Mouse (Mus musculus): Measurements from ENCODE around the gene Nck2. TPM values are rescaled to one million over a fixed set of nuclear protein-coding genes. Genes with fewer than 3 reads are reported as not detected.

Nck2 gene
- polyA plus RNA-seq, 1 experiment from 2014 or later: 6.0 TPM

GRCm38 (mm10) chr1:43413298-43413697, 31.1 kb upstream of the Nck2 start:
- ATAC-seq (peak; percentile 30), DNase-seq (no peak)
- Histone ChIP-seq H3K36me3 (replicated peaks; ENCODE audit: insufficient read depth, low read length) (no peaks in the 10 kb centered on the region), H3K27me3 (ENCODE audit: insufficient read depth, low read length) (no peaks in the 10 kb centered on the region), H3K27ac (ENCODE audit: low read depth) (0 out of 2 replicates have a peak overlapping the region, but pooled peaks have one; percentile 19), H3K9ac (replicated peaks) (no peak overlapping the region), H3K4me3 (ENCODE audit: low read depth, low read length) (no peak overlapping the region), H3K9me3 (ENCODE audit: low read length) (no peaks in the 10 kb centered on the region), H3K4me2 (ENCODE audit: low read depth, low read length) (no peak overlapping the region), H3K4me1 (ENCODE audit: insufficient read depth) (peaks cover 19% of the 10 kb centered on the region)
- TF ChIP-seq CTCF (IDR thresholded peaks at IDR 0.05; ENCODE audit: low read depth) (no peak), EP300 (IDR thresholded peaks at IDR 0.05; ENCODE audit: low read depth) (no peak; the same call in 1 of the 2 replicates)
- 45% methylated on average over 3 of the region's 3 CpGs for WGBS (ENCODE audit: insufficient replicate concordance)

GRCm38 (mm10) chr1:43413749-43414148, 30.6 kb upstream of the Nck2 start:
- no peak for DNase-seq
- Histone ChIP-seq H3K27me3 (ENCODE audit: insufficient read depth, low read length) (no peaks in the 10 kb centered on the region), H3K4me3 (ENCODE audit: low read depth, low read length) (no peak overlapping the region), H3K4me1 (ENCODE audit: insufficient read depth) (peaks cover 19% of the 10 kb centered on the region), H3K9me3 (ENCODE audit: low read length) (no peaks in the 10 kb centered on the region), H3K9ac (replicated peaks) (no peak overlapping the region), H3K27ac (ENCODE audit: low read depth) (peak overlapping the region; percentile 49), H3K4me2 (ENCODE audit: low read depth, low read length) (no peak overlapping the region; the same call in 1 of the 2 replicates), H3K36me3 (replicated peaks; ENCODE audit: insufficient read depth, low read length) (no peaks in the 10 kb centered on the region)
- 53% methylated on average over 4 of the region's 4 CpGs for WGBS (ENCODE audit: insufficient replicate concordance)
- TF ChIP-seq CTCF (IDR thresholded peaks at IDR 0.05; ENCODE audit: low read depth) (no peak), EP300 (IDR thresholded peaks at IDR 0.05; ENCODE audit: low read depth) (no peak)
- peak; percentile 68 for ATAC-seq

- DNase-seq (peak; percentile 22), ATAC-seq (peak; percentile 94)
- Histone ChIP-seq H3K4me3 (ENCODE audit: low read depth, low read length) (no peak overlapping the region), H3K27me3 (ENCODE audit: insufficient read depth, low read length) (no peaks in the 10 kb centered on the region), H3K4me2 (ENCODE audit: low read depth, low read length) (no peak overlapping the region), H3K9me3 (ENCODE audit: low read length) (no peaks in the 10 kb centered on the region), H3K4me1 (ENCODE audit: insufficient read depth) (peaks cover 19% of the 10 kb centered on the region), H3K9ac (replicated peaks) (no peak overlapping the region), H3K27ac (ENCODE audit: low read depth) (peak overlapping the region; percentile 49), H3K36me3 (replicated peaks; ENCODE audit: insufficient read depth, low read length) (no peaks in the 10 kb centered on the region)
- TF ChIP-seq EP300 (IDR thresholded peaks at IDR 0.05; ENCODE audit: low read depth) (peak; percentile 95), CTCF (IDR thresholded peaks at IDR 0.05; ENCODE audit: low read depth) (no peak)
Observed at GRCm38 (mm10) chr1:43414228-43414627, 30.2 kb upstream of the Nck2 start.

GRCm38 (mm10) chr1:43414971-43415370, 29.4 kb upstream of the Nck2 start:
- TF ChIP-seq EP300 (IDR thresholded peaks at IDR 0.05; ENCODE audit: low read depth): no peak
- TF ChIP-seq CTCF (IDR thresholded peaks at IDR 0.05; ENCODE audit: low read depth): no peak

GRCm38 (mm10) chr1:43422969-43423748, 21.2 kb upstream of the Nck2 start:
- no peak for ATAC-seq
- TF ChIP-seq EP300 (IDR thresholded peaks at IDR 0.05; ENCODE audit: low read depth): no peak
- TF ChIP-seq CTCF (IDR thresholded peaks at IDR 0.05; ENCODE audit: low read depth): no peak
- DNase-seq: no peak
- Histone ChIP-seq H3K4me2 (ENCODE audit: low read depth, low read length) (no peak overlapping the region), H3K36me3 (replicated peaks; ENCODE audit: insufficient read depth, low read length) (no peaks in the 10 kb centered on the region), H3K9ac (replicated peaks) (no peak overlapping the region), H3K4me3 (ENCODE audit: low read depth, low read length) (no peak overlapping the region), H3K9me3 (ENCODE audit: low read length) (no peaks in the 10 kb centered on the region), H3K4me1 (ENCODE audit: insufficient read depth) (no peaks in the 10 kb centered on the region), H3K27ac (ENCODE audit: low read depth) (no peak overlapping the region), H3K27me3 (ENCODE audit: insufficient read depth, low read length) (no peaks in the 10 kb centered on the region)
- 68% methylated on average over 4 of the region's 4 CpGs for WGBS (ENCODE audit: insufficient replicate concordance)

More at GRCm38 (mm10) chr1:43414971-43415370, 29.4 kb upstream of the Nck2 start:
- Histone ChIP-seq H3K27me3 (ENCODE audit: insufficient read depth, low read length) (no peaks in the 10 kb centered on the region), H3K9me3 (ENCODE audit: low read length) (no peaks in the 10 kb centered on the region), H3K4me3 (ENCODE audit: low read depth, low read length) (no peak overlapping the region), H3K27ac (ENCODE audit: low read depth) (no peak overlapping the region), H3K4me1 (ENCODE audit: insufficient read depth) (peaks cover 19% of the 10 kb centered on the region), H3K9ac (replicated peaks) (no peak overlapping the region), H3K36me3 (replicated peaks; ENCODE audit: insufficient read depth, low read length) (no peaks in the 10 kb centered on the region), H3K4me2 (ENCODE audit: low read depth, low read length) (no peak overlapping the region)
- ATAC-seq (no peak), DNase-seq (no peak)

- 43% methylated on average over 4 of the region's 4 CpGs for WGBS (ENCODE audit: insufficient replicate concordance)
- Histone ChIP-seq H3K27me3 (ENCODE audit: insufficient read depth, low read length) (no peaks in the 10 kb centered on the region), H3K9me3 (ENCODE audit: low read length) (no peaks in the 10 kb centered on the region), H3K4me1 (ENCODE audit: insufficient read depth) (no peaks in the 10 kb centered on the region), H3K4me2 (ENCODE audit: low read depth, low read length) (no peak overlapping the region), H3K9ac (replicated peaks) (no peak overlapping the region), H3K4me3 (ENCODE audit: low read depth, low read length) (no peak overlapping the region), H3K36me3 (replicated peaks; ENCODE audit: insufficient read depth, low read length) (no peaks in the 10 kb centered on the region), H3K27ac (ENCODE audit: low read depth) (no peak overlapping the region)
- ATAC-seq (no peak), DNase-seq (no peak)
- TF ChIP-seq EP300 (IDR thresholded peaks at IDR 0.05; ENCODE audit: low read depth) (no peak), CTCF (IDR thresholded peaks at IDR 0.05; ENCODE audit: low read depth) (no peak)
Observed at GRCm38 (mm10) chr1:43426526-43426925, 17.9 kb upstream of the Nck2 start.

Measured in liver, postnatal 0 days (tissue).